Mouse (Mus musculus): Measurements from ENCODE around the gene Tspan3. TPM values are rescaled to one million over a fixed set of nuclear protein-coding genes. Genes with fewer than 3 reads are reported as not detected.

Tspan3 gene
- total RNA-seq, 2 experiments from 2014 or later, result 14.0 to 16.8 TPM

DNA sequence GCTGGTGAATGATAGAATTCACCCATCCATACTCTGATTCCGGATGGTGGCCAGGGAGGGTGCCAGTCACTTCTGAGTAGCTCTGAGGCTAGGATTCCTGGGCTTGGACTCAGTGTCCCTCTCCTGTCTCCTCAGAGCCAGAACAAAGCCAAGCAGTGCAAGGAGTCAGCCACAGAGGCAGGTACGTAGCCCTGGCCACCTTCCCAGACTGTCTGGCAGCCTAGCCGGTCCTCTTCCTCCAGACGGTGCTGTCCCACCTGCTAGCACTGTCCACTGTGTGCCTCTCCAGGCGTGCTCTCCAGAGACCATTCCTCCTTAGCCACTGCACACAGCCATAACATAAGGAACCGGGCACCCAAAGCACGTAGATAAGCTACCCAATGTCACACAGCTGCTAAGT lies 41.7 kb downstream of the Tspan3 start:
- ATAC-seq (replicated peaks; ENCODE audit: low FRiP score, low TSS enrichment, poor library complexity, severe bottlenecking), result no peak

DNA sequence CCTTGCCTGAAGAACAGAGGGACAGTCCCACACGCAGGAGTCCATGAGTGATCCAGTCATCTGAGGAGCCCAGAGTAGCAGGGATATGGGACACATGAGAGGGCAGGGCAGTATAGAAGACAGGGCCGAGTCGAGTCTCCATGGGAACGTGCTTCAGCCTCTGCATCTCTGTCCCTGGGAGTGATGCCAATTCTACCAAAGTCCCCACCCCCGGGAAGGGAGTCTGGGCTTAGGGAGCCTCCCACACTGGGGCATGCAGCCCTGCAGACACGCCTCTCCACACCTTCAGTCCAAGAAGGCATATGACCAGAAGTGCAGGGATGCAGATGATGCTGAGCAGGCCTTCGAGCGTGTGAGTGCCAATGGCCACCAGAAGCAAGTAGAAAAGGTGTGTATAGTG lies 42.3 kb downstream of the Tspan3 start:
- no peak for ATAC-seq (replicated peaks; ENCODE audit: low FRiP score, low TSS enrichment, poor library complexity, severe bottlenecking)

DNA sequence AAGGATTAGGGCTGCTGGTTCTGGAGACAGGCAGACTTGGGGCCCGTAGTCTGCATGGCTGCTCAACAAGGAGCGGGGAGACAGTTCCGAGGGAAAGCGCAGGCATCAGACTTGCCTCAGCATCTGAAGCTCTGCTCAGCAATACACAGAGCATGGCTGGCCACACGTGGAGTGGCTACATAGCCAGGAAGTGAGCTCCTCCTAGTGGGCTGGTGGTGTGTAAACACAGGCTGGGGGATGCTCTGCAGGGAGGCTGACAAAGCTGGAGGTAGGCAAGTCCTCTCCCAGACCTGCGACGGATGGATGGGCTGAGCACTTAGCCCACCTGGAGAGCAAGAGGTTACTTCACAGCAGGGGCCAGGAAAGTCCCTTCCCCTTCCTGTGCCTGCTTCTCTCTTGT lies 44.2 kb downstream of the Tspan3 start:
- ATAC-seq (replicated peaks; ENCODE audit: low FRiP score, low TSS enrichment, poor library complexity, severe bottlenecking), result 0 out of 2 replicates have a peak, but pooled peaks have one; percentile 43

DNA sequence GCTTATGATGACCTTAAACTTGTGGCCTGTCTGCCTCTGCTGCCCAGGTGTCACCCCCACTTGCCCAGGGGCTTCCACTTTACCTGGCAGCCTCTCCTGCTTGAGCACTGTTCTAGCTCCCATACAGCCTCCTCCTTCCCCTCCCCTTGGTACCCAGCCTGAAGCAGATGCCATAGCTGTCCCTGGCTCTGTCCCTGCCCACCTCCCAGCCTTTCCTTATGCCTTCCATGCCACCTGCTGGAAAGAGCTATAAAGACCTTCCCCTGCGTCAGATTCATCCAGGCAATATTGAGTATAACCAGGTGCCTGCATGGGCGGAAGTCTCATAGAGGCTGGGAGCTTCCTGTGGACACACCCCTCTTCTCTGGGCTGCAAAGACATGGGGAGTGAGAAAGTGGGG lies 45.6 kb downstream of the Tspan3 start:
- no peak for ATAC-seq (replicated peaks; ENCODE audit: low FRiP score, low TSS enrichment, poor library complexity, severe bottlenecking)

DNA sequence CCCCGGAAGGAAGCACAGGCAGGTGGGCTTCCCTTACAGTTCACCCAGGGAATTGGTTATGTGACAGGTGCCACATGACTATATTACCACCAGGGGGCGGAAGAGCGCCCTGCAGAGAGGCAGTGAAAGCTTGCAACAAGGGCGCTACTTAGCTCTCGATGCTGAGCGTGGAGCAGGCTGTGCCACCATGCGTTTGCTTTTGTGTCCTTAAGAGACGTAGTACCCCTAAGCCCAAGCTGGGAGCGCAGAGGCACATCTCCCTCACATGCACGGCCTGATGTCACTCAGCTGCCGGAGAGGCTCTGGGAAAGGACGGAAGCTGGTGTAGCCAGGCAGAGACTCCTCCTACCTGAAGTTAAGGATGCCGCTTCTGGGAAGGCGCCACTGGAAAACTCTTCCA lies 46.7 kb downstream of the Tspan3 start:
- peak; percentile 83 for ATAC-seq (replicated peaks; ENCODE audit: low FRiP score, low TSS enrichment, poor library complexity, severe bottlenecking)

DNA sequence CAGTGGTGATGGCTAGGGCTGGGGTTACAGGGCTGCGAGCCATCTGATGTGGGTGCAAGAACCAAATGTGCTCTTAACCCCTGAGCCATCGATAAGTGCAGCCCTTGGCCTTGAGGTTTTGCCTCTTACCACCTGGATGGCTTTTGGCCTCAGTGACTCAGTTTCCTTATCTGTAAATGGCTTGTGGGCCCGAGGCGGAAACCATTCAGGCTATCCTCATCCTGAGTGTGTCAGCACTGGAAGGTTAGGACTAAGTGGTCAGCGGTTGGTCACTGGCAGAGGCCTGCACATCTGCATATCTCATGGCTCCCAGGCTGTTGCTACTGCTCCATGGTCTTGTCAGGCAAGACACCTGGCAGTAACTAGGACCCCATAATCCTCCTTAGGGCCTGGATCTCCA lies 47.2 kb downstream of the Tspan3 start:
- no peak for ATAC-seq (replicated peaks; ENCODE audit: low FRiP score, low TSS enrichment, poor library complexity, severe bottlenecking)

DNA sequence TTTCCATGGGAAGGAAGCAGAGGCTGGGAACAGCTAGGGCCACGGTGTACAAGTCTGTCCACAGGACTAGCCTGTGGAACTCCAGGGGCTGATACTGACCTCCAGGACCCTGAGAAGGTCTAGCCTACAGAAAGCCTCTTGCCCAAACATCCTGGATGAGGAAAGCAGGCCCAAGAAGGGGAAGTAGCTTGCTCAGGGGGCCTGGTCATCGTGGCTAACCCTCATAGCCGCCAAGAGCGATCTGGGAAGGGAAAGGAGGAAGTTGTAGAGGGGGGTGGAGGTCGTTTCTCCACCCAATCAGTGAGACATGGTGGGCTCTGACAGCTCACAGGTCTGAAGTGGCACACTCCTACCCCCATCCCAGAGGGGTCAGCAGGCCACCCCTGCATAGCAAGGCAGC lies 57.1 kb downstream of the Tspan3 start:
- no peak for ATAC-seq (replicated peaks; ENCODE audit: low FRiP score, low TSS enrichment, poor library complexity, severe bottlenecking)

DNA sequence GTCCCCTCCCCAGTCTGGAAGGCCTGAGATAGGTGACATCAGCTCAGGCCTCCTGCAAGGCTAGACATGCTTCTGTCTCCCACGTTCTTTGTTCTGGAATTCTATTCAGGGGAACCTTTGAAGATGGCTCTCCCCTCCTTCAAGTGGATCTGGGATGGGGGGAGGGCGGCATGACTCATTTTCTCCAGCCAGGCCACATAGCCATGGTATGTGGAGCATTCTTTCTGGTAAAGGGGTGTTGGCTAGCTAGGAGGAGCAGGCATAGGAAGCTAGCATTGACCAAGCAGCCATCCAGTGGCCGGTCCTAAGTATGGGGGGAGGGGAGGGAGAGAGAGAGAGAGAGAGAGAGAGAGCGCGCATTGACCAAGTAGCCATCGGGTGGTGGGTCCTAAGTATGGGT lies 57.8 kb downstream of the Tspan3 start:
- ATAC-seq (replicated peaks; ENCODE audit: low FRiP score, low TSS enrichment, poor library complexity, severe bottlenecking), result no peak

DNA sequence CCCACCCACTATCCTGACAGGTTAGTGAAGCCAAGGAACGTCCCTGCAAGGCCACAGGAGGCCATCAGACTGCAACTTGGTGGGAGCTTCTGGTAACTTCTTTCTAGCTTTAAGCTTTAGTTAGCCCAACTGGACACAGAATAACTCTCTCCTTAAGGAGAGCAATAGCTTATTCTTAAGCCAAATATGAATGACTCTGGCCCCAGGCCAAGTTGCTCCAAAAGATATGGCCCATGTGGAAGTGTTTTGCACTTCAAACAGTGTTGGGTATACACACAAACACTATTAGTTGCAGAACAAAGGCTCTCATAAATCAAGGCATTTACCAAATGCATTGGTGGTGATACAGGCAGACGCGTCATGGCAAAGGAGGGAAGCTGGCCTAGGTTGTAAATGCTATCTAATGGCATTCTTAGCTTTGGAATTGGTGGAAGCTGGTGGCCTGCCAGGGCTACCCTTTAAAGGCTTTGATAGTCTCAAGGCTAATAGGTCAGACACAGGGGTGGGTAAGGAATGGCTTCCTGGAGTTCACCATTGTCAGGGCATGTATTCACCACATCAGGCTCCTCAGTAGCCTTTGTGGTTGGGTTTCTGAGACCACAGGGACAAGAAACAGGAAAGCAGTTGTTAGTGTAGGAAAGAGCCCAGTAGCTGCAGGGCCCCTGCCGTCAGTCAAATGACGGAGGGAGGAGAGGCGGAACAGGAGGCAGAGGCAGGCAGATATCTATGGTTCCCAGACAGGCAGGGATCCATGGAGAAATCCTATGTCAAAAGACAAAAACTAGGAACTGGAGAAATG lies 58.8 kb downstream of the Tspan3 start:
- no peak for ATAC-seq (replicated peaks; ENCODE audit: low FRiP score, low TSS enrichment, poor library complexity, severe bottlenecking)

DNA sequence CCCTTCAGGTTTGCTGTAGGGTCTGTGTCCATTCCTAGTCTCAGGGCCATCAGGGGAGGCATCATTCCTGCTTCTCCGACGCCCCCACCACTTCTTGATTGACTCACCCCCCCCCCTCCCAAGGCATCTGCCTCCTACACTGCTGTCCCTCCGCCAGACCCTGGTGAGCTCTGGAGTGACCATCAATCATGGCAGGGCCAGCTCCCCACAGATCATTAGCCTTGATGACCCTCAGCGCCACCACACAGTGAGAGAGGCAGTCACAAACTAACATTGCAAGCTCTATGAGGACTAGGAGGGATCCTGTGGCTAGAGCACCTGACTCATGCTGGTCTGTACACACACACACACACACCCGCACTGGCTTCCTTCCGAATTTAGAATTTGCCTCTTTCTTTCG lies 60.4 kb downstream of the Tspan3 start:
- ATAC-seq (replicated peaks; ENCODE audit: low FRiP score, low TSS enrichment, poor library complexity, severe bottlenecking), result no peak

DNA sequence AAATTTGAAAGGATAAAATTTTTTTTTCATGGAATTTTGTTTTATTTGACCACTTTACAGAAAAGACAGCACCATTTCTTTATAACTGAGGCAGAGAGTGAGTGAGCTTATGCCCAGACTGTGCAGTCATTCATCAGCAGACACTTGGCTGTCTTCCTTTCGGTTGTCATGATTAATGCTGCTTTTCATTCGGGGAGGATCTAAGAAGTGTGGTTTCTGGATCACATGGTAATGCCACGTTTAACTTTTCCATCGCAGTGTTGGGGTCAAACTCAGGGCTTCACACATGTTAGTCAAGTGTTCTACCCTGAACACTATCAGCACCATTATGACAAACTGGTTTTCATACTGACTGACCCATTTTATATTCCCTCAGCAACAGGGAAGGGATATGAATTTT lies 64.3 kb downstream of the Tspan3 start:
- no peak for ATAC-seq (replicated peaks; ENCODE audit: low FRiP score, low TSS enrichment, poor library complexity, severe bottlenecking)

DNA sequence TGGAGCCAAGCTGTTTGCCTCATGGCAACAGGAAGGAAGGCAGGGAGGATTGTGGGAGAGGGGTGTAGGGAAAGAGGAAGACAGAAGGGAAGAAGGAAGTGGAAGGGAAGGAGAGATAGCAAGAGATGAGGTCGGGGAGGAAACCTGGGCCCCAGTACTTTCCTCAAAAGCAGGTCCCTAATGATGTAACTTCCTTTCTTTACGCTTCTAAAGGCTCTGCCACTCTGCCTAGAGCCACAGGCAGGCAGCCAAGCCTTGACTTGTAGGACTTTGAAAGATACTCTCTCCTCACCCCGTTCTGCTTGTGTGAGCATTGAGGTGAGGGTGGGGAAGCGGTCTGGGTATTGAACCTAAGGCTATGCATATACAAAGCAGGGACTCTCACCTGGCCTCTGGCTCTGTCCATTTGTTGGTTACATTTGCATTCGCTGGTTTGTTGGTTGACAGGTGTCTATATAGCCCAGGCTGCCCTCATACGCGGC lies 65.2 kb downstream of the Tspan3 start:
- no peak for ATAC-seq (replicated peaks; ENCODE audit: low FRiP score, low TSS enrichment, poor library complexity, severe bottlenecking)

DNA sequence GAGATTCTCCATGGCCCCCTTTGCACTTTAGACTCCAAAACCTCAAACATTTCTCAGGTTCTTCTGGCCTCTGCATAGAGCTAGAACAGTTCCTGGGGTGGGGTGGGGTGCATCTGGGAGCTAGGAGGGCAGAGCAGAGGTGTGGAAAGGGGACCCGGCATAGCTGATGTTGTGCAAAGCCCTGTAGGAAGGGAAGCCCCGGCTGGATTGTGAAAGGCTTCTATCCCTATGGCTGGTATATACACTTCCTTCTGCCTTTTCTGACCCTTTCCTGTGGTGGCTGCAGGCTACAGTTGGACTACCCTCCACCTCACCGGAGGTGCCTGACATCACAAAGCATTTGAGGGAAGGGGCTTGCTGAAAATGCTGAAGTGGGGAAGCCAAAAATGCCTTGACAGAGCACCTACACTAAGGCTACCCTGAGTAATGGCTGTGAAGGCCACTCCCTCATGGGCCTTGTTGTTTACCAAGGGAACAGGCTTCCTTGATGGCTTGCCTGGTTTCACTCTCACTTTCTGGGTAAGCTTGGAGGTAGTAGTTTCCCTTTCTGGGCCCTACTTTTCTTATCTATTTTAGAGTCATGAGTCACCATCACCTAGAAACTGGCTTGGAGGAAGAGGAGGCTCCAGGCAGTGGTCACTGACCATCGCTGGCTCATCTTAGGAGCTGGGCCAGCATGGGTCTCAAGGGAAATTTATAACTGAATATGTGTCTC lies 67.5 kb downstream of the Tspan3 start:
- no peak for ATAC-seq (replicated peaks; ENCODE audit: low FRiP score, low TSS enrichment, poor library complexity, severe bottlenecking)

DNA sequence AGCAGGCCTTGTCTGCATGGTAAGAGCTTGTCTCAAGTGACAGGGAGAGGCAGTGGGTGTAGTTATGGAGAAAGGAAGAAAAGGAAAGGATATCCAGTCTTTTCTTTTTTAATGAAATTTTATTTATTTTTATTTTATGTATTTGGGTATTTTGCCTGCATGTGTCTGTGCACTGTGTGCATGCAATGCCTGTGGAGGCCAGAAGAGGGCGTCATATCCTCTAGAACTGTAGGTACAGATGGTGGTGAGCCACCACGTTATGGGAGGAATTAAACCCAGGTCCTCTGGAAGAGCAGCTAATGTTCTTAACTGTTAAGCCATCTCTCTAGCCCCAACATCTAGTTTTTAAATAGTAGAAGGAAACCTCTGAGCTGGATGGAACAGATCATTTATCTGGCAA lies 73.2 kb downstream of the Tspan3 start:
- no peak for ATAC-seq (replicated peaks; ENCODE audit: low FRiP score, low TSS enrichment, poor library complexity, severe bottlenecking)

DNA sequence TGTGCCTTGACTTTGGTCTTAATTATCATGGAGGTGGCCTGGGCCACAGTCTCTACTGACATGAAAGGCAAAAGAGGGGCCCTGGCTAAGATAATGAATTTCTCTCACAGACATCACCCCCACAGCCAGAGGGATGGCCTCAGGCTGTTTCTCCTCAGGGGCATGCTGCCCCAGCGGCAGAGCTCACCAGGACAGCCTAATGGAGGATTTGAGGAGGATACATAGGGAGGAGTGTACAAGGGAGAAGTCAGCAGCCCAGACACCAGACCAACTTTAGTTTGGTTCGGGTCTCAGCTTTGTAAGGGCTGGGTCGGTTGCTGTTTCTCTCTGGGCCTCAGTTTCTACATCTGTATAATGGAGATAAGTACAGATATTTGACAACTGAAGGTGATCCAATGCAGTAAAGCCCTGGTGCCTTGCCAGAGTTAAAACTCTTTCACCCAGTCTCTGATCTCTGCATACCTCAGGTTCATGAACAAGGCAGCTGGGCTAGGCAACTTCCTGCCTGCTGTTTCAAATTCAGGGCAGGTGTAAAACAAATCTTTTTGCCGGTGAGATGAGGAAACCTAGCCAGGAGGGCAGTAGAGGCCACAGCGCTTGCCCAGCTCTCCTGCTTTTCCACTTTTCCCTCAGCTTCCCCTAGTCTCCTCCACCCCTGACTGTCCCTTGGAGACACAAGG lies 74.6 kb downstream of the Tspan3 start:
- no peak for ATAC-seq (replicated peaks; ENCODE audit: low FRiP score, low TSS enrichment, poor library complexity, severe bottlenecking)

DNA sequence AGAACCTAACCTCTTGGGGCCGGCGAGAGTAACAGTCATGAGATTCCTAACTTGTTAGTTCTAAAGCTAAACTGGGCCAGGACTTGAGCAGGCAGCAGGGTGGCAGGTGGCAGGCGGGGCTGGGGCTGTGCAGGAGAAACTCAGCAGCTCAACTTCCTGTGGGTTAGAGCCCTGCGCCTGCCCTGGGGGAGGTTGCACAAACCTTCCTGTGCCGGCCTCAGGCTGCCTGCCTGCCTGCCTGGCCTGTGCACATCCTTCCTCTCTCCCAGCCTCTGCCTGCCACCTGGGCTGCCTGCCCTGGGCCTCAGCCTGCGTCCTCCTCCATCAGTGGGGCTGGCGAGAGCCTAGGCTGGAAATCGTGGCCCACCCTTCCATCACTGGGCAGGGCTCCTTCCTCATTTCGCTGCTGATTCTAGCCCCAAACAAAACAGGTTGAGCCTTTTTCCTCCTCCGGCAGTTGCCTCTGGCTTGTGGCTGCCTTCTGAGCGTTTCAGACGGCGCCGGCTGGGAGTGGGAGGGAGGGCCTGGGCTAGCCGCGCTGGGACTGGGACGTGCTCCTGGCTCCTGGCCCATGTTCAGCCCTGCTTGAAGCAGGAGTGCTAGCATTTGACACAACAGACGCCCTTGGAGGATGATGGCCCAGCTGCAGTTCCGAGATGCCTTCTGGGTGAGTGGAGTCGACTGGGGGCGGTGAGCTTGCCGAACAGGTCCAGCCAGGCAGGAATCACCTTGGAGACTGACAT lies 75.3 kb downstream of the Tspan3 start, which contains the start of gene Pstpip1:
Gene Pstpip1, plus strand, starts transcription at position 185 of the 743 bp plus-strand sequence.
- peak; percentile 69 for ATAC-seq (replicated peaks; ENCODE audit: low FRiP score, low TSS enrichment, poor library complexity, severe bottlenecking)

DNA sequence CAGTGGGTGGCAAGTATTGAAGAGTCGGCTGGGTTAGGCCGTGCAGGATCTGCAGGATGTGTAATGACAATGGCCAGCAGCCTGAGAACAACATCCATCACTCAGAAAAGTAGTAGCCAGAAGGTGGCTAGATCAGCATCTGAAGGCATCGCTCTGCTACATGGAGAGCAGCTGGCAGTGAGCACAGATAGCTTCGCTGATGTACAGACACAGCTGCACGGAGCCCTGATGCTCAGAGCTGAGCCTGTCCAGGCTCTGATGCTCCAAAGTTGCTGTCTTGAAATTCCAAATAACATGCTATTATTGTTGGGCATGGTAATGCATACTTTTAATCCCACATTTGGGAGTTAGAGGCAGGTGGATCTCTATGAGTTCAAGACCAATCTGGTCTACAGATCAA lies 78.8 kb downstream of the Tspan3 start:
- ATAC-seq (replicated peaks; ENCODE audit: low FRiP score, low TSS enrichment, poor library complexity, severe bottlenecking), result no peak
